9 mouse cellular contexts compared by ENCODE assay signal in the genomic region with DNA sequence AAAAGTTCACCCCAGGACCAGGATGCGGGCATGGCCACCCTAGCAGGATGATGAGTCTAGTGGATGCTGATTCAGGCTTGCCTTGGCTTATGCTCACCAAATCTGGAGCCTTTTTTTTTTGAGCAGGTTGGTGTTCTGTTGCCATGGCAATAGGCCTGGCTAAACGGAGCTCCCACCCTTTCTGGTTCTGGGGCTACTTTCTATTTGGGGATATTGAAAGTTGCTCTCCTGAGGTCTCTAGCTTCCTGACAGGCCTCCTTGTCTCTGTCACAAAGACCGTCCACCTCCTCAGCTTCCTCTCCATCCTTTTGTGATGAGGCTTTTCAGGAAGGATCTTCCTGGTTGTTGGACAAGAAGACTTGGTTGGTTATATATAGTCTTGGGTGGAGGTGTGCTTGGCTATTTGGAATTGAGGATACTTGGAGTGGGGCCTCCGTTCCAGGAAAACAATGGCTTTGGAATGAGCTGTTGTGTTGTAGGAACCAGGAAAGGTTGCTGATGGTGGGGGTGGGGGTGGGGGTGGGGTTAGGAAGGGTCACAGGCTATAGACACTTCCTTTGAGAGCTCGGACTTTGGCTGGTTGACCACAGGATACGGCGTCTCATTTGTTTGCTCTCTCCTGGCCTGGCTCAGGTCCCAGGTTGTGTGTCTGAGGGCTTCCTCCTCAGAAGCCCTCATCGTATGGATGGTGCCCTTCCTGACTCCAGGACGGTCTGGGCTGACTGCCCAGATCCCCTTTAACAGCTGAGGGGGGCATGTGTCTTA. TPM values are rescaled to one million over a fixed set of nuclear protein-coding genes. Genes with fewer than 3 reads are reported as not detected.
DNase-seq lines count a peak whose midpoint lies in the region; ATAC-seq and TF ChIP-seq lines count a peak whose summit lies in the region.
"Had no signal": no experiment of that assay in that cellular context is flagged by ENCODE, and none has a peak within 500 bp of the region (broad histone marks: within the 10 kb centered on the region; RNA-seq: fewer than 3 reads in every experiment).

No protein-coding gene starts in this region.

- H3K27ac ChIP-seq in ES-Bruce4 (ENCODE audit: insufficient read depth, low read length) = peak overlapping the region; percentile 50
- H3K27ac ChIP-seq in heart, embryonic 13.5 days (replicated peaks) = peak overlapping the region; percentile 82
- H3K27ac ChIP-seq in liver, embryonic 16.5 days (ENCODE audit: low read length) = peak overlapping the region; percentile 89
- peak overlapping the region; percentile 96 for H3K27ac ChIP-seq in small intestine, adult 2 months (ENCODE audit: insufficient read depth, low read depth, low read length)

- peak; percentile 27 for DNase-seq in adrenal gland, postnatal 25 days
- DNase-seq in kidney, postnatal 10 days = peak; percentile 80
- no peak for DNase-seq in urinary bladder, postnatal 25 days (ENCODE audit: low spot score)
- DNase-seq in natural killer cell, adult 2 months (ENCODE audit: low spot score in 2 of 2) = no peak

- H3K4me3 ChIP-seq in ES-Bruce4 (ENCODE audit: low read depth, low read length) = peak overlapping the region; percentile 76
- peak overlapping the region; percentile 87 for H3K4me3 ChIP-seq in heart, embryonic 13.5 days
- H3K4me3 ChIP-seq in liver, embryonic 16.5 days (ENCODE audit: low read depth, low read length) = peak overlapping the region; percentile 81
- peak overlapping the region; percentile 93 for H3K4me3 ChIP-seq in small intestine, adult 2 months (ENCODE audit: low read depth, low read length)

- TF ChIP-seq CTCF in ES-Bruce4 (IDR thresholded peaks at IDR 0.05; ENCODE audit: low read depth, low read length) = no peak
- no peak for TF ChIP-seq CTCF in small intestine, adult 2 months (IDR thresholded peaks at IDR 0.05; ENCODE audit: extremely low read depth, insufficient read length, insufficient replicate concordance, low read depth, low read length)

- no peaks in the 10 kb centered on the region for H3K9me3 ChIP-seq in ES-Bruce4 (replicated peaks; ENCODE audit: control insufficient read depth, insufficient read depth, low read length, poor library complexity, severe bottlenecking)
- H3K9me3 ChIP-seq in heart, embryonic 13.5 days = no peaks in the 10 kb centered on the region
- H3K9me3 ChIP-seq in liver, embryonic 16.5 days (replicated peaks; ENCODE audit: control insufficient read depth, low read length) = no peaks in the 10 kb centered on the region

- no peaks in the 10 kb centered on the region for H3K27me3 ChIP-seq in ES-Bruce4 (ENCODE audit: control insufficient read depth, insufficient read depth, low read length, poor library complexity, severe bottlenecking)
- H3K27me3 ChIP-seq in heart, embryonic 13.5 days (replicated peaks) = peaks cover 9% of the 10 kb centered on the region; the same call in 1 of the 2 replicates
- H3K27me3 ChIP-seq in liver, embryonic 16.5 days (ENCODE audit: control insufficient read depth, insufficient read depth, low read depth, low read length) = no peaks in the 10 kb centered on the region
- H3K27me3 ChIP-seq in small intestine, adult 2 months (ENCODE audit: control insufficient read depth, insufficient read depth, low read length) = no peaks in the 10 kb centered on the region

- H3K9ac ChIP-seq in ES-Bruce4 (ENCODE audit: low read depth, poor library complexity, severe bottlenecking) = 0 out of 2 replicates have a peak overlapping the region, but pooled peaks have one; percentile 93
- peak overlapping the region; percentile 94 for H3K9ac ChIP-seq in heart, embryonic 13.5 days
- peak overlapping the region; percentile 96 for H3K9ac ChIP-seq in liver, embryonic 16.5 days (ENCODE audit: low read depth, low read length)

- H3K4me1 ChIP-seq in ES-Bruce4 (ENCODE audit: control insufficient read depth, insufficient read depth, low read length) = no peaks in the 10 kb centered on the region
- peaks cover 47% of the 10 kb centered on the region for H3K4me1 ChIP-seq in heart, embryonic 13.5 days
- peaks cover 53% of the 10 kb centered on the region for H3K4me1 ChIP-seq in liver, embryonic 16.5 days (ENCODE audit: control insufficient read depth, low read depth, low read length)
- H3K4me1 ChIP-seq in small intestine, adult 2 months (ENCODE audit: control insufficient read depth, insufficient read depth, insufficient read length, low read length) = peaks cover 15% of the 10 kb centered on the region

- H3K36me3 ChIP-seq in ES-Bruce4 (ENCODE audit: control insufficient read depth, insufficient read depth, low read length, poor library complexity, severe bottlenecking) = no peaks in the 10 kb centered on the region
- no peaks in the 10 kb centered on the region for H3K36me3 ChIP-seq in heart, embryonic 13.5 days
- H3K36me3 ChIP-seq in liver, embryonic 16.5 days (ENCODE audit: control insufficient read depth, insufficient read depth) = no peaks in the 10 kb centered on the region
- no peaks in the 10 kb centered on the region for H3K36me3 ChIP-seq in small intestine, adult 2 months (ENCODE audit: control insufficient read depth, insufficient read depth, low read length)

- no peak for TF ChIP-seq EP300 in ES-Bruce4 (IDR thresholded peaks at IDR 0.05; ENCODE audit: insufficient read depth, low read depth, low read length)

- no peak for ATAC-seq in heart, embryonic 13.5 days (ENCODE audit: extremely low read depth, insufficient number of reproducible peaks, low FRiP score, low TSS enrichment)
- peak; percentile 50 for ATAC-seq in liver, embryonic 16.5 days (ENCODE audit: low read depth)

- peak overlapping the region; percentile 86 for H3K4me2 ChIP-seq in heart, embryonic 13.5 days
- peak overlapping the region; percentile 96 for H3K4me2 ChIP-seq in liver, embryonic 16.5 days (ENCODE audit: low read depth, low read length)

- TF ChIP-seq POLR2A in ES-Bruce4 (IDR thresholded peaks at IDR 0.05; ENCODE audit: insufficient read depth, low read length) = no peak
- no peak for TF ChIP-seq POLR2A in small intestine, adult 2 months (IDR thresholded peaks at IDR 0.05; ENCODE audit: low read depth, low read length)

- 46% methylated on average over 9 of the region's 9 CpGs for WGBS in heart, embryonic 13.5 days
- WGBS in liver, embryonic 16.5 days (ENCODE audit: insufficient replicate concordance) = 56% methylated on average over 9 of the region's 9 CpGs
- 29% methylated on average over 9 of the region's 9 CpGs for whole genome bisulfite sequencing in small intestine, adult 2 months

RNA-seq across cellular contexts. Expression of a gene that starts 1.8 kb away (rescaled TPM):
- 59.6 and 62.7 TPM in 2 replicates for polyA plus RNA-seq in ES-Bruce4 (2011; ENCODE audit: insufficient read depth, insufficient read length, low read depth, missing spikeins)
- total RNA-seq in adrenal gland, postnatal 25 days (2021) = 60.7 and 84.2 TPM in 2 replicates
- polyA plus RNA-seq in heart, embryonic 13.5 days (2015; fragmentation: Nextera tagmentation; extraction: Ambion mirVana) = 94.9 and 100.0 TPM in 2 replicates
- polyA plus RNA-seq in liver, embryonic 16.5 days (2015; fragmentation: Nextera tagmentation; extraction: Ambion mirVana) = 15.4 and 16.0 TPM in 2 replicates
- 66.4 and 149 TPM in 2 replicates for polyA plus RNA-seq in small intestine, adult 2 months (2012; rRNA removed)

RNA-seq across cellular contexts. Expression of a gene that starts 22.7 kb away (rescaled TPM):
- polyA plus RNA-seq in ES-Bruce4 (2011; ENCODE audit: insufficient read depth, insufficient read length, low read depth, missing spikeins) = not detected in 2 replicates
- not detected in 2 replicates for total RNA-seq in adrenal gland, postnatal 25 days (2021)
- polyA plus RNA-seq in heart, embryonic 13.5 days (2015; fragmentation: Nextera tagmentation; extraction: Ambion mirVana) = 1.1 and 1.3 TPM in 2 replicates
- 0.51 and 0.81 TPM in 2 replicates for polyA plus RNA-seq in liver, embryonic 16.5 days (2015; fragmentation: Nextera tagmentation; extraction: Ambion mirVana)
- polyA plus RNA-seq in small intestine, adult 2 months (2012; rRNA removed) = not detected in 2 replicates

RNA-seq across cellular contexts. Expression of a gene that starts 39.8 kb away (rescaled TPM):
- polyA plus RNA-seq in ES-Bruce4 (2011; ENCODE audit: insufficient read depth, insufficient read length, low read depth, missing spikeins) = not detected in 2 replicates
- total RNA-seq in adrenal gland, postnatal 25 days (2021) = not detected in 2 replicates
- 0.20 TPM in 1 of 2 replicates, not detected in the other for polyA plus RNA-seq in heart, embryonic 13.5 days (2015; fragmentation: Nextera tagmentation; extraction: Ambion mirVana)
- not detected in 2 replicates for polyA plus RNA-seq in liver, embryonic 16.5 days (2015; fragmentation: Nextera tagmentation; extraction: Ambion mirVana)
- polyA plus RNA-seq in small intestine, adult 2 months (2012; rRNA removed) = not detected in 2 replicates
- polyA plus RNA-seq: myocyte had no signal

Comparison
In these comparisons a context has a peak if more than half of its experiments do, and no peak if none do; other contexts are left out.
1. DNase-seq: peak in adrenal gland, postnatal 25 days (single experiment) and kidney, postnatal 10 days (single experiment); none in urinary bladder, postnatal 25 days (single experiment) and natural killer cell, adult 2 months (0 of 2).
2. Peak in every context shown above with its lines, with median percentiles within 50 percentile points of each other: H3K27ac ChIP-seq, H3K4me3 ChIP-seq and H3K9ac ChIP-seq.